Mouse (Mus musculus) heart, adult 2 months (tissue): ENCODE data around the gene Selenoo. TPM values are rescaled to one million over a fixed set of nuclear protein-coding genes. Genes with fewer than 3 reads are reported as not detected.

Experiments
- DNase-seq, 2 experiments: peaks; one replicate each; pipeline ENCODE4 v3.0.0; 2021
- H3K27ac ChIP-seq: fragments of 200-600 bp; 2 replicates; pipeline ENCODE4 v1.8.1; 2022
- H3K27me3 ChIP-seq: fragments of 200-500 bp; 2 replicates; pipeline ENCODE4 v1.6.1; 2012; ENCODE audit warnings: mild to moderate bottlenecking, low read length, inconsistent platforms, mixed read lengths; ENCODE audit not compliant: control insufficient read depth, insufficient read depth
- H3K36me3 ChIP-seq: fragments of 200-500 bp; 2 replicates; pipeline ENCODE4 v1.6.1; 2012; ENCODE audit warnings: low read length, inconsistent platforms; ENCODE audit not compliant: control insufficient read depth, insufficient read depth
- H3K4me1 ChIP-seq: fragments of 200-500 bp; 2 replicates; pipeline ENCODE4 v1.6.1; 2011; ENCODE audit warnings: low read length; ENCODE audit not compliant: control insufficient read depth, insufficient read depth
- H3K4me3 ChIP-seq: fragments of 200-600 bp; 2 replicates; pipeline ENCODE4 v1.8.1; 2022
- H3K79me2 ChIP-seq: fragments of 200-500 bp; replicated peaks from 2 replicates; pipeline ENCODE4 v1.6.1; 2012; ENCODE audit warnings: mild to moderate bottlenecking, inconsistent platforms, low read length, moderate library complexity, mixed read lengths; ENCODE audit not compliant: control insufficient read depth, insufficient read depth
- H3K9ac ChIP-seq: fragments of 200-500 bp; 2 replicates; pipeline ENCODE4 v1.6.1; 2012; ENCODE audit warnings: low read depth, mild to moderate bottlenecking, control low read depth, inconsistent platforms, low read length, mixed read lengths
- CTCF ChIP-seq: fragments of 200-600 bp; IDR thresholded peaks from 2 replicates; pipeline ENCODE4 v1.8.1; 2022; ENCODE audit warnings: antibody characterized with exemption, mild to moderate bottlenecking, moderate library complexity
- EP300 ChIP-seq: fragments of 200-500 bp; IDR thresholded peaks from 2 replicates; pipeline ENCODE4 v1.6.1; 2011; ENCODE audit warnings: low read depth, low read length, control low read depth; ENCODE audit not compliant: insufficient read depth
- POLR2A ChIP-seq: fragments of 200-500 bp; IDR thresholded peaks from 2 replicates; pipeline ENCODE4 v1.6.1; 2011; ENCODE audit warnings: mild to moderate bottlenecking, low read depth, low read length, control low read depth; ENCODE audit not compliant: insufficient read depth
- WGBS: fragments of 180-500 bp; shearing (Covaris S2); methylation state at CpG from one replicate; pipeline ENCODE4 v1.1.7; 2018; 5-methylcytosine and 5-hydroxymethylcytosine counted together
- intact Hi-C: fragments of 180-260 bp; cut with DNase I; formaldehyde crosslinking; loops from one replicate; pipeline ENCODE4 v1.15.1; 2025
- polyA plus RNA-seq: library from polyadenylated mRNA; depleted of rRNA; stranded (reverse); fragments of >200 nt; gene quantifications from 2 replicates; pipeline ENCODE4 v1.2.3, GENCODE M21; 2012
- total RNA-seq, 2 experiments: library from RNA; stranded (reverse); gene quantifications; 2 replicates each; pipeline ENCODE4 v1.2.3; 2021

Selenoo gene
- total and polyA plus RNA-seq, 3 experiments: 13.6 to 20.7 (median 16.5) TPM

GRCm38 (mm10) chr15:89127364-89127940 is 38.6 kb downstream of the Selenoo start:
- no peaks in the 10 kb centered on the region for H3K27me3 ChIP-seq
- TF ChIP-seq CTCF (no peak), POLR2A (no peak), EP300 (no peak)
- intact Hi-C loops: no loop called here
- 77% methylated on average over 8 of the region's 8 CpGs for WGBS
- H3K36me3 ChIP-seq: no peaks in the 10 kb centered on the region
- peak overlapping the region; percentile 93 for H3K27ac ChIP-seq
- H3K4me1 ChIP-seq: peaks cover 10% of the 10 kb centered on the region
- peak overlapping the region; percentile 3; the same call in 1 of the 2 replicates for H3K9ac ChIP-seq
- DNase-seq: no peak
- peak overlapping the region; percentile 67 for H3K4me3 ChIP-seq
- no peaks in the 10 kb centered on the region for H3K79me2 ChIP-seq

- intact Hi-C loops: loop anchor here (2.0 kb wide), 1 partner anchor 68 kb away; the partner anchor contains the start of gene Dennd6b
Observed at GRCm38 (mm10) chr15:89128382-89129350, 39.8 kb downstream of the Selenoo start, which contains the start of gene Hdac10. Gene Hdac10 (minus strand): TSS chr15:89128700.

GRCm38 (mm10) chr15:89130245-89130644 is 41.4 kb downstream of the Selenoo start:
- intact Hi-C loops: no loop called here
- no peak overlapping the region for H3K9ac ChIP-seq

More at GRCm38 (mm10) chr15:89128382-89129350, 39.8 kb downstream of the Selenoo start, which contains the start of gene Hdac10:
- WGBS: 3% methylated on average over 36 of the region's 36 CpGs
- Histone ChIP-seq H3K79me2 (no peaks in the 10 kb centered on the region), H3K4me1 (peaks cover 7% of the 10 kb centered on the region), H3K9ac (peak within 1 kb of the TSS; percentile 62), H3K27ac (peak within 1 kb of the TSS; percentile 93), H3K36me3 (no peaks in the 10 kb centered on the region), H3K27me3 (no peaks in the 10 kb centered on the region), H3K4me3 (peak within 1 kb of the TSS; percentile 67)
- DNase-seq: peak; percentile 87 to 92
- TF ChIP-seq EP300 (peak; percentile 75), POLR2A (peak; percentile 80), CTCF (no peak; the same call in 1 of the 2 replicates)

GRCm38 (mm10) chr15:89131316-89131715 is 42.4 kb downstream of the Selenoo start:
- peak in 1 of 2 experiments; percentile 52 for DNase-seq
- no peaks in the 10 kb centered on the region for H3K79me2 ChIP-seq
- no peaks in the 10 kb centered on the region for H3K27me3 ChIP-seq
- H3K27ac ChIP-seq: no peak overlapping the region
- H3K9ac ChIP-seq: no peak overlapping the region
- H3K4me1 ChIP-seq: peaks cover 7% of the 10 kb centered on the region
- no peak for TF ChIP-seq EP300
- no peak for TF ChIP-seq POLR2A
- no peak for TF ChIP-seq CTCF
- no peaks in the 10 kb centered on the region for H3K36me3 ChIP-seq
- intact Hi-C loops: no loop called here
- 77% methylated on average over 3 of the region's 3 CpGs for WGBS
- H3K4me3 ChIP-seq: no peak overlapping the region

More at GRCm38 (mm10) chr15:89130245-89130644, 41.4 kb downstream of the Selenoo start:
- peaks cover 7% of the 10 kb centered on the region for H3K4me1 ChIP-seq
- no peaks in the 10 kb centered on the region for H3K27me3 ChIP-seq
- no peaks in the 10 kb centered on the region for H3K36me3 ChIP-seq
- no peak for DNase-seq
- H3K27ac ChIP-seq: no peak overlapping the region
- H3K79me2 ChIP-seq: no peaks in the 10 kb centered on the region
- no peak overlapping the region for H3K4me3 ChIP-seq
- no peak for TF ChIP-seq CTCF
- no peak for TF ChIP-seq POLR2A
- TF ChIP-seq EP300: no peak

- intact Hi-C loops: no loop called here
- H3K4me1 ChIP-seq: peaks cover 11% of the 10 kb centered on the region
- H3K27ac ChIP-seq: no peak overlapping the region
- no peak overlapping the region for H3K4me3 ChIP-seq
- TF ChIP-seq CTCF: no peak
- no peak for TF ChIP-seq POLR2A
- no peak for TF ChIP-seq EP300
- no peaks in the 10 kb centered on the region for H3K36me3 ChIP-seq
- 95% methylated on average over 5 of the region's 5 CpGs for WGBS
- no peak overlapping the region for H3K9ac ChIP-seq
- no peaks in the 10 kb centered on the region for H3K79me2 ChIP-seq
- no peak for DNase-seq
- no peaks in the 10 kb centered on the region for H3K27me3 ChIP-seq
Observed at GRCm38 (mm10) chr15:89136461-89137155, 47.7 kb downstream of the Selenoo start.
